Mouse (Mus musculus) spleen, adult 18-20 months (tissue): ENCODE results near the gene Plk2.
A peak's percentile ranks its signal among the peaks of the same experiment; 100 is the strongest.
"Not testable (repeated sequence)": the region's sequence is repeated elsewhere in the genome, so short reads cannot be mapped to it uniquely, and the experiment has no call there.

Experiments used
- DNase-seq, 2 experiments: peaks; one replicate each; pipeline ENCODE4 v3.0.0; 2022; ENCODE audit warnings: mixed read lengths in 2 of 2

Plk2 gene

DNA sequence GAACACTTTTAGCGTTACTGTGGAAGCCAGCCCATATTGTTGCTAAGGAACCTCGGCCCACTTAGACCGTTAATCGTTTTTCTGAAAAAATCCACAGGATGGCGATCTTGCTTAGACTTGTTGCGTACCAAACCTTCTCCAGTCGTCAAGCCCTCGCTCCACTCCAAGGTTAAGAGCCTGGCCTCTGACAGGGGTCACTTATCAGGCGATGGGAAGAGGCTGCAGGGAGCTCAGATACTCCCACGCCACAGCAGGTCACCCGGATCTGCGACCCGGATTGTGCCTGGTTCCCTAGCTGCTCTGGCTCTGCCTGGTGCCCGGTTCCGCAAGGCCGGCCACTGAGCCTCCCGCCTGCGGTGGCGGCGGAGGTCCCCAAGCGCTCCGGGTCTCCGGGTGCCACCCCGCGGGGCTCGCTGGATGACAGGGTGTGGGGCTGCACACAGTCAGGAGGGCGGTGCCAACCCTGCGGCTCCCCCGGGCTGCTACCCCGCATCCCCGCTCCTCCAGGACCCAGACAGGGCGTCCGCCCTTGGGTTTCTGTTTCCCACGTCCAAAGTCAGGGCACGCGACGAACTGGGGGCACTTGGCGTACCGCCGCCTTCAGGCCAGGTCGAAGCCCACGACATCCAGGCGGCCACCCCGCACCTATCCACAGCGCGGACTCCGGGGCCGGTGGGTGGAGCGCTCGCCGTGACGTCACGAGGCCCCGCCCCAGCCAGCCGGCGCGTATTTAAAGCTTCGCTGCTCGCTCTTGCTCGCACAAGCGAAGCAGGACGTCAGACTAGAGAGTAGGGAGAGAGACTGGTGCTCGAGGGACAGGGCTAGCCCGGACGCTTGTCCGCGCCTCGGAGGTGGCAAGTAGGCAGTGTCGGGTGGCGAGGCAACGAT, at the start of gene Plk2:
Gene Plk2 (plus strand): TSS at position 756 of the 888 bp plus-strand sequence.
- DNase-seq = peak; percentile 88 to 97

DNA sequence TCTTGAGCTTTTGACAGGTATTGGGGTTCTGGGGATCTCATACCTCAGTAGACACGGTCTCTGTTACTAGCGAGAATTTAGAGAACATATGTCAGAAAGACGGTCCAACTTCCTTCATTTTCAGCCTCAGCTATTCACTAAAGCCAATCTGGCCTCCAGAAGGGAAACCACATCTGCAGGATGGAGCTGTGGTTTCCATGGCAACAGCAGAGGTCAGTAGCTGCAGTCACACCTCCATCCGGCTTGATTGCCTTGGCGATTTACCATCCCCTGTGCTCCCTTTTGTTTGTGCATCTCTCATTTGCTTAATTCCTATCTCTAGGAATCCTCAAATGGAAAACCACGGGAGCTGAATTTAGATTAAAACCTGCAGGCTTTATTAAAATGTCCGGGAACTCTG, 48.1 kb upstream of the Plk2 start:
- DNase-seq = no peak

DNA sequence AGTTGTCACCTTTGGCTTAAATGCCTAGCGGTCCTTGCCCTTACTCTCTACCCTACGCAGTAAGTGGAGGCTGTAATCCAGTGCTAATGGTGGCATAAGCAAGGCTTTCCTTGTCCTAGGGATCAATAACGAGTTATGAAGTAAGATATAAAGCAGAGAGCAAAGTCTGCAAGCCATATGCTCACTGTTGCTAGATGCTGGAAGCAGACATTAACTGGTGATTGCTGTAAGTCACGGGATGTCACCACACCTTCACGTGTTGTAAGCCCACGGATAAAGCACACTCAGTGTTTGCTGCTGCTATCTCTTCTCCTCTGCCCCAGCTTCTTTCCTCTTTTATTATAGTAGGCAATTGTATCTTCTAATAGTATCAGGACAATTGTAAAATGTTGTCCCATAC, 43.8 kb upstream of the Plk2 start:
- no peak for DNase-seq

DNA sequence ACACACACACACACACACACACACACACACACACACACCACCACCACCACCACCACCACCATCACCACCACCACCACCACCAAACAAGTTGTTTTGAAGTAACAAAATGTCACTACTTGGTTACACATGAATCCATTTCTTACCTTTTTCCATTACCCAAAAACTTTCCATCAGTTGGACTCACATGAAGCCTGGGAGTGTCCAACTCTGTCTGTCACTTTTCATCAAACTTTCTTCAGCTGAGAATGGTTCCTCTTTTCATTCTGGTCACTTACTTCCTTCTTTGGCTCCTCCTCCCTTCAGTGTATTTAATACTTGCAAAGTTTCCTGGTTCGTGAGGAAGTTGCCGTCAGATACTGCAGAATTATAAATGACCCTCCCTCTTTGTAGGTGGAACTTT, 37.9 kb upstream of the Plk2 start, which contains the start of gene Gapt:
Gene Gapt (minus strand): TSS at position 259 of the 400 bp plus-strand sequence.
- DNase-seq = no peak

DNA sequence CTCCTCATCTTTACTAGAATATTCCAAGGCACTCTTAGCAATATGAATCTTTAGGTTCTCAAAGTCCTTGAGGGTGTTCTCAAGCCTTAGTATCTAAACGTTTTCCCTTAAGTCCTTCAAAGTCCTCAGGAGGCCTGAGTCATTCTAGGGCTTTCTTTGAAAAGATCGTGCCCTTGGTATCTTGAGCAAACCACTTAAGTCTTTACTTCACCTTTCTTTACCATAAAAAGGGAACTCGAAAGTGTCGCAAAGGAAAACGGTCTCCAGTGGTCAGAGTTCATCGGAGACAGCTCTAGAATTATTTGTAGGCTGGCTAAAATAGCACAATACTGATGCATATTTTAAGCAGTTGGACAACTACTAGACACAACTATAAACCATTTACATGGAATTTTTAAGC, 31.1 kb upstream of the Plk2 start:
- no peak for DNase-seq

DNA sequence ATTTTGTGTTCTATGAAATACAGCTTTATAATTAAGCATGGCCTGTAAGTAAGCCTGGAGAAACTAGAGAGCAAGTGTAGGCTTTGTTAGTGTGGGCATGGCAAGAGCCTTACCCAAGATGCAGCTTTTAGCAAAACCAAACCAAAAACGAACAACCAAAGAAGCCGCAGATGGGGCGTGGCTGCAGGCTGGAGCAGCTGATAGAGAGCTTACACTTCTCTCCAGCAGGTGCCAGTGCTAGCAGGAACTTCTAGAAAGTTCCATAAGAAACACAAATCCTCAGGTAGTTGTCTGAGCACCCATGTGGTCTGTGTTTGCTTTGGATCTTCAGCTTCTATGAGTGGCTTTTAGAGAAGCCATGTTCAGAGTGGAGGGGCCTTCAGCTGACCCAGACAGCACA, 28.4 kb upstream of the Plk2 start:
- DNase-seq = no peak

GRCm38 (mm10) chr13:110367961-110368555, 26.8 kb upstream of the Plk2 start:
- no peak for DNase-seq

- DNase-seq = peak; percentile 25 to 57
Observed at GRCm38 (mm10) chr13:110368556-110369040, 26.2 kb upstream of the Plk2 start.

- DNase-seq = no peak
Observed at GRCm38 (mm10) chr13:110369673-110370072, 25.2 kb upstream of the Plk2 start.

DNA sequence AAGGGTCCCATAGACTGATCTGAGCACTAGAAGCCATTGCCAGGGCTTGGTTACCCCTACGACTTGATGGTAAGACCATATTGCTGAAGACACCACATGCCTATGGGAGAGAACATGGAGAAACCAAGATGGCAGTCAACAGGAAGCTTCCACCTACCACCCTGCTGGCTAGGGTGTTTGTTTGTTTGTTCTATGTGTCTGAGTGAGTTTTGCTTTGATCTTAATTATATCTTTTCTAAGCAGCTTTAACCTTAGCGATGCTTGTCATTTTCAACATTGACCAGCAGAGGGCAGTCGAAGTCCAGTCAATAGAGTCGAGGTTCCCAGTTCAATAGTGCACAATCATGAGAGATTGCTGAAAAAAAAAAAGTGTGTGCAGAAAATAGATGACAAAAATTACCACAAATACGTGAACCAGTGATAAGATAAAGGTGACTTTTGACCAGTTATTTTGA, 12.4 kb upstream of the Plk2 start:
- DNase-seq = no peak

GRCm38 (mm10) chr13:110384514-110384913, 10.3 kb upstream of the Plk2 start:
- no peak for DNase-seq

GRCm38 (mm10) chr13:110392210-110392609, 2.6 kb upstream of the Plk2 start:
- peak in 1 of 2 experiments; percentile 62 for DNase-seq

DNA sequence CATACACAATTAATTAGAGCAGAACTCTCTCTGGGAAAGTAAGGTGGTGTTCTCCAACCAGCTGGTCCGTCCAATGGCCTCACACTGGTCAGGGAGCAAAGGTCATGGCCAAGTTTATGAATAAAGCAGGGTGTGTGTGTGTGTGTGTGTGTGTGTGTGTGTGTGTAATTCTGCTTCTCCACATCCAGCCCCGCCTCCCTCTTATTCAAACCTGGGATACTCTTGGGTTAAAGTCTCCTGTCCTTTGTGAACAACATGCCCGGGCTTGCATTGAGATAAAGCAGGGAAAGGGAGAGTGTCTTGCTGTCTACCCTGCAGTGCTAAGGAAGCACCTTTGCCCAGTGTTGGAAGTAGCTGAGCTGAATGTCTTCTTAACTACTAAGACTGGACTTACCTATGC, 2.2 kb upstream of the Plk2 start:
- DNase-seq = no peak

- no peak for DNase-seq
Observed at GRCm38 (mm10) chr13:110395179-110395794, 441 bp downstream of the Plk2 start.

DNA sequence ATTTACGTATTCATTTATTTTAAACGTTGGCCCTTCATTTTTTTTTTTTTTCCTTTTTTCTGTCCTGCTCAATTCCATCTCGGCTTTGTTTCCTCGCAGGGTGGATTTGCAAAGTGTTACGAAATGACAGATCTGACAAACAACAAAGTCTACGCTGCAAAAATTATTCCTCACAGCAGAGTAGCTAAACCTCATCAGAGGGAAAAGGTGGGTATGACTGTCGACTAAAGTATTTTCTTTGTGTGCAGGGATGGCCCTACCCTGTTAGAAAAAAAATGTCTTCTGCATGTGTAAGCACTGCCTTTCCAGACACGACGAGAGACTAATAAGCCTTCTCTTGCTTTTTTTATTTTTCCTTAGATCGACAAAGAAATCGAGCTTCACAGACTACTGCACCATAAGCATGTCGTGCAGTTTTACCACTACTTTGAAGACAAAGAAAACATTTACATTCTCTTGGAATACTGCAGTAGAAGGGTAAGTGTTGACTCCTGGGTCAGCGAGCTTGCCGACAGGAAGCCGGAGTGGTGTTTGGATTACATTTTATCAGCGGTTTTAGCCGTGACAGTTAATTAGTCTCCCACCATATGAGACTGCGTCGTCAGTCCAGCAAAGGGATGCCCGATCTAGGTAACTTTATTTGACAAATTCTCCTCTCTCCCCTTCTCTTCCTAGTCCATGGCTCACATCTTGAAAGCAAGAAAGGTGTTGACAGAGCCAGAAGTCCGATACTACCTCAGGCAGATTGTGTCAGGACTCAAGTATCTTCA, 1.3 kb downstream of the Plk2 start:
- no peak for DNase-seq

GRCm38 (mm10) chr13:110397750-110398149, 2.9 kb downstream of the Plk2 start:
- DNase-seq = no peak

DNA sequence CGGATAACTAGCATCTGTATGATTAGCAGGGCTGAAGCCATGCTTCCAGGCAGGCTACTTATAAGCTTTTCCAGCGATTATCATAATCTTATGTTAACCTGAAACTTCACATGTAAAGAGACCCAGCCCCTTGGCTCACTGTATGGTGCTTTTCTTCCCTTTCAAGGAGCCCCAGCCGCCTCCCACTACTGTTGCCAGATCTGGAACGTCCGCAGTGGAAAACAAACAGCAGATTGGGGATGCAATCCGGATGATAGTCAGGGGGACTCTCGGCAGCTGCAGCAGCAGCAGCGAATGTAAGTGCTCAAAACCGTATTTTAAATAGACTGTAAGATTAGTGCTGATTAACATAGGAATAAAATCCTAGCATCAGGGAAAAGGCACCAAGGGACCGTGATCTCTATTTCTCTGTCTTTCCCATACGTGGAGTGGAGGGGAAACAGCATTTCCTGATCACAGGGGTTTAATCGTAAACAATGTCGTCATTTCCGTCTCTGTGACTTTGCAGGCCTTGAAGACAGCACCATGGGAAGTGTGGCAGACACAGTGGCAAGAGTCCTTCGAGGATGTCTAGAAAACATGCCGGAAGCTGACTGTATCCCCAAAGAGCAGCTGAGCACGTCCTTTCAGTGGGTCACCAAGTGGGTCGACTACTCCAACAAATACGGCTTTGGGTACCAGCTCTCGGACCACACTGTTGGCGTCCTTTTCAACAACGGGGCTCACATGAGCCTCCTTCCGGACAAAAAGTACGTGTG, 3.8 kb downstream of the Plk2 start:
- no peak for DNase-seq

DNA sequence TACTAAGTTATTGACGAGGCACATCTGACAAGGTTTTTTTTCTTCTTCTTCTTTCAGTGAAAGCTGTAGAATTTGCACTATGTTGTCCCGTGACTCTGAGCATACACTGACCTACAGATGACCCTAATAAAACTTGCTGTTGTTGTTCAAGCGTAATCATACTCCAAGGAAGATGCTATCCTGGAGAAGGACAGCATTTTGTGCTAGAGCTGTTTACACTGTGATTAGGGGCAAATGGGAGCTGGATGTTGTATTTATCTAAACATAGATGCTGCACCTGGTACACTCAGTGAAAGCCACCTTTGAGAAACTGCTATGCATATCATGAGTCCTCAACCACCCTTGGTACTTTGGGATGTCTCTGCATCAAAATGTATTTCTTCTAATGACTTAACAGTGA, 6.6 kb downstream of the Plk2 start:
- DNase-seq = no peak

- no peak for DNase-seq
Observed at GRCm38 (mm10) chr13:110401877-110402276, 7.0 kb downstream of the Plk2 start.

DNA sequence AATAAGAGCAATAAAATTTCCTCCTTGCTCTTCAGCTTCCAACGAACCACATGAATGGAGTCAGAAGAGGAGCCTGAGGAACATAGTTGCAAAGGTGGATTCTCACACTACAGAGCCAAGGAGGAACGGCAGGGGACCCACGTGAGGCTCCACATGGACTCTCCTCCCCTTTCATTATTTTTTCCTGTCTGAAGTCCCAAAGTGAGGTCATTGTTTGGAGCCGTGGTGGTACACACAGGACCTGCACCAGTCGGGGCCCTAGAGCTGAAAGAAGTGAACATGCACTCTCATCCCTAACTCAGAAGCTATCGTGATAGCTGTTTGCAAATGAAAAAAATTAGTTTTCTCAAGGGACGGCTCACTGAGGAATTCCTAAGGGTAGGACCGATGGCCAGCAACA, 9.2 kb downstream of the Plk2 start:
- no peak for DNase-seq

DNA sequence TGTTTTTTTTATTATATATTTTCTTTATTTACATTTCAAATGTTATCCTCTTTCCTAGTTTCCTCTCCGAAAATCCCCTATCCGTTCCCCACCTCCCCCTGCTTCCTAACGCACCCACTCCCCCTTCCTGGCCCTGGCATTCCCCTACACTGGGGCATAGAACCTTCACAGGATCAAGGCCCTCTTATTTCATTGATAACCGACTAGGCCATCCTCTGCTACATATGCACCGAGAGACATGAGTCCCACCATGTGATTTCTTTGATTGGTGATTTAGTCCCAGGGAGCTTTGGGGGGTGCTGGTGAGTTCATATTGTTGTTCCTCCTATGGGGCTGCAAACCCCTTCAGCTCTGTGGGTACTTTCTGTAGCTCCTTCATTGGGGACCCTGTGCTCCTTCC, 9.8 kb downstream of the Plk2 start:
- not testable (repeated sequence) for DNase-seq

- no peak for DNase-seq
Observed at GRCm38 (mm10) chr13:110406152-110406551, 11.3 kb downstream of the Plk2 start.
